Mouse (Mus musculus) small intestine, adult 2 months (tissue): Measurements from ENCODE around the gene Enthd1.

Experiments
- CTCF ChIP-seq: fragments of 200-500 bp; IDR thresholded peaks from 2 replicates; pipeline ENCODE4 v1.5.1; 2012; ENCODE audit warnings: low read depth, mild to moderate bottlenecking, control low read depth, inconsistent platforms, low read length, moderate library complexity, mixed read lengths; ENCODE audit not compliant: insufficient replicate concordance, insufficient read length; ENCODE audit errors: extremely low read depth
- POLR2A ChIP-seq: fragments of 200-500 bp; IDR thresholded peaks from 2 replicates; pipeline ENCODE4 v1.6.1; 2012; ENCODE audit warnings: low read depth, mild to moderate bottlenecking, control low read depth, inconsistent platforms, low read length, moderate library complexity

DNA sequence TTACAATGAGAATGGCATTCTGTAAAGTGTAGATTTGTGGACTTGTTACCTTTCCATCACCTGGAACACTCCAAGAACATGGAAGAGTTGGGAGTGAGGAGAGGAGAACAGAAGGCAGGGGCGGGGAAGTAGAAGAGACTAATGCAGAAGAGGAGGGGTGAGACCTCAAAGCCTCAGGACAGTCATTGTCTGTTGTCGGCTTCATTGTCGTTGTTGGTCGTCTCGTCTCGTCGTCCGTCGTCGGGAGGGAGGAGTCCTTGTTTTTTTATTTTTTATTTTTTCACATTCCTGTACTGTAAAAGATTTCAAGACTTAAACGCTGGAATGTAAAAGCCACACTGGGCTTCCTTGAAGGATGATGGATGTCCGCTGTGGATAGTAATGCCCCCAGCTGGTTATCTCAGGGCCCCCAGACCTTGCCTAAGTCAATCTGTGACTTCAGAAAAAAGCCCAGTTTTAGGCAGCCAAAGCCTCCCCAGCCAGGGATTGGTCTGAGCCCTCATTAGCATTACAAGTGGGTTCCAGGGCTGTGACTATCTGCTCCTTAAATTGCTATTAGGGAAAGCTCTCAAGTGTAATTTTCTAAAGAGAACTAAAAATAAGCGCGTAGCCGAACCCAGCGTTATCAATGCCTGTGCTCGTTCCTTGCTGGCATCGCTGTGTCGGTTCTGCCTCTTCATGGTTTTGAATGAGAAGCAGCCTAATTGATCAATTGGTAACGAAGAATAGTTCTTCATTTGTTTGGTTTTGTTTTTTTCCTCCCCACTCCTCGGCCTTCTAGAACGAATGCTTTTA is 12.4 kb upstream of the Enthd1 start:
- TF ChIP-seq CTCF: no peak
- TF ChIP-seq POLR2A: no peak
